Mouse (Mus musculus): Measurements from ENCODE around the gene Cenpv. TPM values are rescaled to one million over a fixed set of nuclear protein-coding genes. Genes with fewer than 3 reads are reported as not detected.

The Cenpv gene
- 6.2 and 8.5 TPM in 2 replicates for polyA plus RNA-seq (2012; ENCODE audit: insufficient read depth, insufficient read length, missing spikeins)

DNA sequence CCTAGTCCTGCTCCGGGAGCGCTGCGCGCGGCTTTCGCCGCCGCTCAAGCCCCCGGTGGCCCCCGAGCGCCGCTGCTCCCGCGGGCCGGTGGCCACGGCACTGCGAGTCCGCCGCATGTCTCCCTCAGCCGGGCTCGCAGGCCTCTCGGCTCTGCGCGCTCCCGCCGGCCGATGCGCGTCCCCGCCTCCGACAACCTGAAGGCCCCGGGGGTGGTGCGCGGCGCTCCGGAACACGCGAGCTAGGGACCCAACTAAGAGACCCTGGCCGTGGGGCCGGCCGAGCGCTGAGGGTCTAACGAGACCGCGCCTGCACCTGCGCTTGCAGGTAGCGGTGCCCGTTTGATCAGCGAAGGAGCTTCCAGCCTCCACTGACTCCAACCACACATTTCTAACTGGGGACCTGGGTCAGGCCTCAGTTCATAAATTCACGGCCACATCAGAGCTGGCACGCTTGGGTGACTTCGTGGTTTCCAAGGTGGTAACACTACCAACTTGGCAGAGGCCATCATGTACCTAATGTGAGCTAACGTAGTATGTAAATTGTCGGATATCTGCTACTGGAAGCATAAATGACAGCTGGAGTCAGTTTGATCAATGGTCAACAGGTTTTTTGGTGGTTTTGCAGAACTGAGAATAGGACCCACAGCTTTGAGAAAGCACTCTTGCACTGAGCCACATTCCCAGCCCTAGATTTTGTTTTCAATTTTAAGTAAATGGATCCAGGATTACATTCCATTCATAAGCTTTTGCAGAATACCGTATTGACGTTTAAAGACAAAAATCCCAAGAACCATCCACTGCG lies at the start of gene Cenpv:
TSS of gene Cenpv (minus strand) at position 173 of the 802 bp plus-strand sequence.
- TF ChIP-seq POLR2A (IDR thresholded peaks at IDR 0.05; ENCODE audit: borderline replicate concordance, low read depth, low read length) (no peak), CTCF (IDR thresholded peaks at IDR 0.05; ENCODE audit: low read depth, low read length) (no peak)
- peaks cover 19% of the 10 kb centered on the region for H3K4me1 ChIP-seq (ENCODE audit: control insufficient read depth, insufficient read depth, low read length)
- peak within 1 kb of the TSS; percentile 83 for H3K4me3 ChIP-seq (ENCODE audit: insufficient read depth, low read length)
- peak within 1 kb of the TSS; percentile 23; the same call in 1 of the 2 replicates for H3K27ac ChIP-seq (ENCODE audit: insufficient read depth, low read depth, low read length)

DNA sequence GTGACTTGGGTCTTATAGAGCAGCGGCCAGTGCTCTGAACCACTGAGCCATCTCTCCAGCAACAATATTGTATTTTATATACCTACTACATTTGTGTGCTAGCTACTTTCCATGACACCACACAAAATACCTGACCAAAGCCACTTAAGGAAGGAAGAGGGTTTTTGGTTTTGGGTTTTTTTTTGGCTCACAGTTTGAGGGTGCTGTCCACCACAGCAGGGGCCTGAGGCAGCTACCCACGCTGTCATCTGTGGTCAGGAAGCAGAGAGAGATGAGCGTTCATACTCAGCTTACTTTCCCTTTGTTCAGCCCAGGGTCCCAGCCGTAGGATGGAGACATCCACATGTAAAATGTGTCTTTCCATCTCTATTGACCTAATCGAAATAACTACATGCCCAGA lies 48.0 kb upstream of the Cenpv start:
- no peaks in the 10 kb centered on the region for H3K4me1 ChIP-seq (ENCODE audit: control insufficient read depth, insufficient read depth, low read length)
- no peak overlapping the region for H3K4me3 ChIP-seq (ENCODE audit: insufficient read depth, low read length)
- TF ChIP-seq CTCF (IDR thresholded peaks at IDR 0.05; ENCODE audit: low read depth, low read length) (no peak), POLR2A (IDR thresholded peaks at IDR 0.05; ENCODE audit: borderline replicate concordance, low read depth, low read length) (no peak)
- no peak overlapping the region for H3K27ac ChIP-seq (ENCODE audit: insufficient read depth, low read depth, low read length)

DNA sequence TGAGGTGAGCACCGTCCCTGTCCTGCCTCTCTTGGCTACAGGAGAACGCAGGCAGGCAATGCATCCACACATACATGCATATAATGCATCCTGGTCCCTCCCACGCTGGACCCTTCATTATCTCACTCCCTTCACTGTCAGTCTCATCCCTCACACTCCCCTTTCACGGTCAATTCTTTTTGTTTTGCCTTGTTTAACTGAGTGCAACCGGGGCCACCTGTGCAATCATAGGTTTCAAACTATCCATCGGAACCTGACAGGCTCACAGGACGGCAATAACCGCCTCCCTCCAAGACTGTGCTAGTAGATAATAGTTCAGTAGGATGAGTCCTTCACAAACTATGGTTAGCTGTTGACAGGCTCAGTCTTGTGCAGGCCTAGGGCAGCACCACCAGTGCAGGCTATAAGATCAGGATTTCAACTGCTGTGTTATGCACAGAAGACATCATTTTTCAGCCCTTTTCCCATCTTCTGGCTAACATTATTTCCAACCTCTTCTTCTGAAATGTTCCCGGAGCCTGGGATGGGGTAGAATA lies 45.7 kb upstream of the Cenpv start:
- H3K27ac ChIP-seq (ENCODE audit: insufficient read depth, low read depth, low read length) = no peak overlapping the region
- no peak overlapping the region for H3K4me3 ChIP-seq (ENCODE audit: insufficient read depth, low read length)
- H3K4me1 ChIP-seq (ENCODE audit: control insufficient read depth, insufficient read depth, low read length) = no peaks in the 10 kb centered on the region
- TF ChIP-seq POLR2A (IDR thresholded peaks at IDR 0.05; ENCODE audit: borderline replicate concordance, low read depth, low read length) (no peak), CTCF (IDR thresholded peaks at IDR 0.05; ENCODE audit: low read depth, low read length) (no peak)

DNA sequence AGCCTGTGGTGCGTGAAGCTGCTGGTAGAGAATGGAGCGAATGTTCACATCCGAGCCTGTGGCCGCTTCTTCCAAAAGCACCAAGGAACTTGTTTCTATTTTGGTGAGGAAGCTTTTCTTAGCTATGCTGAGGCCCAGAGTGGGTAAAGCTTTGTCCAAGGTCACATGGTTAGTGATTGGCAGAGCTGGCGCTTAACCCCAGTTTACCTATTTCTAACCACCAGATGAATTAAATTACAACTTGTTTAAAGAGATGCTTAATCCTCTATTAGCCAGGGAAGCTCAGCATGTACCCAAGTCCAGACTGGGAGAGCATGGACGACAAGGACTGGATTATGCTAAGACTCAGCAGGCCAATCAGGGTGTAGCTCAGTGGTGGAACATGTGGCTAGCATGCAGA lies 44.0 kb upstream of the Cenpv start:
- Histone ChIP-seq H3K4me1 (ENCODE audit: control insufficient read depth, insufficient read depth, low read length) (peaks cover 3% of the 10 kb centered on the region; the same call in 1 of the 2 replicates), H3K27ac (ENCODE audit: insufficient read depth, low read depth, low read length) (no peak overlapping the region), H3K4me3 (ENCODE audit: insufficient read depth, low read length) (no peak overlapping the region)
- TF ChIP-seq CTCF (IDR thresholded peaks at IDR 0.05; ENCODE audit: low read depth, low read length) (no peak), POLR2A (IDR thresholded peaks at IDR 0.05; ENCODE audit: borderline replicate concordance, low read depth, low read length) (no peak)

DNA sequence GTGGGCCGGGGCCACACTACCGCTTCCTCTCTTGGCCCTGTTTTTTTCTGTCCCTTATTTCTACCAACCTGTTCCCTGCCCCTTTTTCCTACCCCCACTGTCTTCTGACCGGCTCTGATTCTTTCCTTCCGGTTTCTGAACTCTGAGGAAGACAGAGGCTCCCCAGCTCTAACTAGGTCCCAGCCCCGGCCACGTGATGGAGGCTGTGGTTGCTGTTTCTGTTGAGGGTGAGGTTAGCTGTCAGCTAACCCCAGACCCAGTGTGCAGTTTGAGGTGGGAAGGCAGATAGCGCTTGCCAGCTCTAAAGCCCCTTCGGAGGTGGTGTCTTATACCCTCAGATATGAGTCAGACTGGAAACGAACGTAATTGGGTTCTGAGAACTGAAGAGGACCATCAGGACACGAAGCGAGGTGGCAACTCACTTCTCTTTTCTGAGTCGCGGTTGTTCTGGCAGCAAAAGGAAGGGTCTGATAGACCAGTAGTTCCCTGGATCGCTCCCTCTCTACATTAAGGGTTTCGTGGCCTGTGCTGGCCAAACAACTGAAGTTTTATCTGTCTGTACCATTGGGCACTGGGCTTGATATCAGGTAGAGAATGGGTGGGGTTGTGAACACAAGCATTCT lies 37.6 kb upstream of the Cenpv start:
- TF ChIP-seq CTCF (IDR thresholded peaks at IDR 0.05; ENCODE audit: low read depth, low read length) (no peak), POLR2A (IDR thresholded peaks at IDR 0.05; ENCODE audit: borderline replicate concordance, low read depth, low read length) (0 out of 2 replicates have a peak, but pooled peaks have one; percentile 61)
- Histone ChIP-seq H3K4me1 (ENCODE audit: control insufficient read depth, insufficient read depth, low read length) (peaks cover 15% of the 10 kb centered on the region), H3K4me3 (ENCODE audit: insufficient read depth, low read length) (peak overlapping the region; percentile 83), H3K27ac (ENCODE audit: insufficient read depth, low read depth, low read length) (peak overlapping the region; percentile 98)

DNA sequence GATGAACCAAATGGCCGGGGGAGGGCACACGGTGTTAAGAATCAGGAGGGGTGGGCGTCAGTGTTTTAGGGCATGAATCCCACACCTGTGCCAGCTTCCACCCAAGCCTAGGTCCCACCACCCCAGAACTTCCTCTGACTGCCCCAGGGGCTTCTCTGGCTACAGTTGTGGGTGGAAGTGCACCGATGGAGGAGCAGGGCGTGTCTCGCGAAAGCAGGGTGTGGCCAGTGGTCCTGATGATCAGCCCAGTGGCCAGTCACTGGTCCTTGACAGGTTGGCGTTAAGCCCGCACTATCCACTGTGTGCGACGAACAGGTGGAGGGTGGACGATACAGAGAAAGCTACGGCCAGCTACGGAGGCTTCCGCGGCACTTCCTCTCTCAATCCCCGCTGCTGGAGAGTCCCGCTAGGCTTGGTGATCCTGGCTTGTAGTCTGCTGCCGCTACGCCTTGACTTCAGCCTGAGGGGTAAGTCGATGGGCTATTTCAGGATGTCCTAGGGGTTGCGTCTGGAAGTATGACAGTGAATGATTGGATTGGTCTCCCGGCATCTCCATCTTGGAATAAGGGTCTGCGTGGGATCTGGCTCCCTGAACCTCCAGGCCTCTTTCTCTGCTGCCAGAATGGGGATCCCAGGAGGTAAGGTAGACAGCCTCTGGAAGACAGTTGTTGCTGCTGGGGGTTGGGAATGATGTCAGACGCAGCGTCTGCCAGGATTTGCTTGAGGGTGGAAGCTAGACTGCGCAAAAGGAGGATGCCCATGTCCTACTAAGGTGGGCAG lies 36.8 kb upstream of the Cenpv start:
- H3K4me1 ChIP-seq (ENCODE audit: control insufficient read depth, insufficient read depth, low read length) = peaks cover 15% of the 10 kb centered on the region
- TF ChIP-seq POLR2A (IDR thresholded peaks at IDR 0.05; ENCODE audit: borderline replicate concordance, low read depth, low read length) = no peak
- no peak for TF ChIP-seq CTCF (IDR thresholded peaks at IDR 0.05; ENCODE audit: low read depth, low read length)
- peak overlapping the region; percentile 83 for H3K4me3 ChIP-seq (ENCODE audit: insufficient read depth, low read length)
- H3K27ac ChIP-seq (ENCODE audit: insufficient read depth, low read depth, low read length) = peak overlapping the region; percentile 98

DNA sequence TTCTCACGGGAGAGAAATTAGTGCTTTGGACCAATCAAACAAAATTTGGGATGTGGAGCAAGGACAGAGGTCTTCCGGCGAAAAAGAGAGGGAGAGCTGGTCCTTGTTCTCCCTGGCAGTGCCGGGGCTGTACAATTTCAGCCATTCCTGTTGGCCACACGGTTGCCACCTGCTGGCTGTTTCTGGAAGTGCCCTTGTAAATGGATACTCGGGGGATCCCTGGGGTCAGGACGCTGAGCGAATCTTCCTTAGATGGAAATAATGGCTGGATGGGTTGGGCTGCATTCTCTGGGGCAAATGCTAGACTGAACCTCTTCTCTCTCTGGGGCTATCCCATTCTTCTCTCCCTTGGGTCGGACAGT lies 36.2 kb upstream of the Cenpv start:
- Histone ChIP-seq H3K27ac (ENCODE audit: insufficient read depth, low read depth, low read length) (peak overlapping the region; percentile 98), H3K4me1 (ENCODE audit: control insufficient read depth, insufficient read depth, low read length) (peaks cover 15% of the 10 kb centered on the region), H3K4me3 (ENCODE audit: insufficient read depth, low read length) (peak overlapping the region; percentile 83)
- peak; percentile 64 for TF ChIP-seq CTCF (IDR thresholded peaks at IDR 0.05; ENCODE audit: low read depth, low read length)
- no peak for TF ChIP-seq POLR2A (IDR thresholded peaks at IDR 0.05; ENCODE audit: borderline replicate concordance, low read depth, low read length)

DNA sequence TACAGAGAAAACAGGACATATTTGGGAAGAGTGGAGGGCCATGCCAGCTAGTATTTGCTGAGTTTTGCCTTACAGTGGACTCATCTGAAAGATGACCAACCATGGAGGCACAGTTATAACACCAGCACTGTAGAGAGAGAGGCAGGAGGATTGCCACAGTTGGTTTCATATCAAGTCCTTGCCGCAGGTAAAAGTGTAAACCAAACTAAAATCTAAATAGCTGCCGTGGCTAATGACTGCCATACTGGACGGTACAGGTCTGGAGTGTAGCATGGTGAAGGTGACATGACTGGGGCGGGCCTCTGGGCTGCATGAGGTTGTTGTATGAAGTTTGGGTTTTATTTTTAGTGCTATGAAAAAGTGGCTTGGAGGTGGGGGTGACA lies 35.6 kb upstream of the Cenpv start:
- peak overlapping the region; percentile 40 for H3K4me3 ChIP-seq (ENCODE audit: insufficient read depth, low read length)
- peaks cover 15% of the 10 kb centered on the region for H3K4me1 ChIP-seq (ENCODE audit: control insufficient read depth, insufficient read depth, low read length)
- TF ChIP-seq POLR2A (IDR thresholded peaks at IDR 0.05; ENCODE audit: borderline replicate concordance, low read depth, low read length) (no peak), CTCF (IDR thresholded peaks at IDR 0.05; ENCODE audit: low read depth, low read length) (no peak)
- peak overlapping the region; percentile 44 for H3K27ac ChIP-seq (ENCODE audit: insufficient read depth, low read depth, low read length)

DNA sequence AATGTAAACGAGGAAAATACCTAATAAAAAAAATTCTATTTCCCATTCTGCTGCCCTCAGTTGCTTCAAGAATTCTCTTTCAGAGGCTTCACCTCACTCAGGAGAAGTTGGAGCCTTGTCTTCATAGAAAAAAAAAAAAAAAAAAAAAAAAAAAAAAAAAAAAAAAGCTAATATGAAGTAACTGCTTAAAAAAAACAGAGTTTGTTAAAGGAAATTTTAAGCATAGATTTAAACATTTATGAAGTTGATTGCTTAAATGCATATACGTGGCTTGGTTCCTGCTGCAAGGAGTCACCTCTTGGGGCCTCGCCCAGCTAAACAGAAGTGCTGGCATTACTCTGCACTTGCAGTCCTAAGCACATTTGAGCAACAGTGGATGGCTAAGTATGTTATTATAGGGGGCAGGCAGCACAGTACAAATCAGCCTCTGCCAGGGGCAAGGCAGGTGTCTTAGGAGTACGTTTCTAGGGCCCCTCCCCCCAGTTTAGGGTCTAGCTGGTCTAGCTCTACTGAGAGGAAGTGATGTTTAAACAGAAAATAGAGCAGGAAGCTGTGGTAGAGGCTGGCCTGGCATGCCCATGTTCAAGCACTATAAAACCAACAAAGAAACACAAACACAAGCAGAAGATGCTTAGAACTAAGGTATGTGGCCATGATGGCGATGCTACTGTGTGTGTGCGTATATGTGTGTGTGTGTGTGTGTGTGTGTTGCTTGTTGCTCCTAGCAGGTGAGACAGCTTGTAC lies 35.1 kb upstream of the Cenpv start, which contains the start of gene Trpv2:
TSS of gene Trpv2 (plus strand) at position 528 of the 744 bp plus-strand sequence.
- H3K27ac ChIP-seq (ENCODE audit: insufficient read depth, low read depth, low read length) = peak within 1 kb of the TSS; percentile 98
- H3K4me3 ChIP-seq (ENCODE audit: insufficient read depth, low read length) = peak within 1 kb of the TSS; percentile 83
- peaks cover 15% of the 10 kb centered on the region for H3K4me1 ChIP-seq (ENCODE audit: control insufficient read depth, insufficient read depth, low read length)
- no peak for TF ChIP-seq CTCF (IDR thresholded peaks at IDR 0.05; ENCODE audit: low read depth, low read length)

Measured in bone marrow macrophage, adult 2 months (primary cell).